Mouse (Mus musculus) midbrain, embryonic 13.5 days (tissue): ENCODE data around the gene Tor1aip2. TPM values are rescaled to one million over a fixed set of nuclear protein-coding genes. Genes with fewer than 3 reads are reported as not detected.

Experiments used
- ATAC-seq: fragments of 200-750 bp; cut with Nextera tagmentation; 2 replicates; pipeline ENCODE4 v1.8.0; 2017; ENCODE audit warnings: mild to moderate bottlenecking, moderate TSS enrichment, moderate library complexity
- H3K27ac ChIP-seq: fragments of 300-500 bp; sonication (generic); 2 replicates; pipeline ENCODE4 v1.5.1; 2015; ENCODE audit warnings: inconsistent platforms, mild to moderate bottlenecking, moderate library complexity
- H3K27me3 ChIP-seq: fragments of 300-500 bp; sonication (generic); 2 replicates; pipeline ENCODE4 v1.6.1; 2015; ENCODE audit warnings: mild to moderate bottlenecking, inconsistent platforms
- H3K36me3 ChIP-seq: fragments of 300-500 bp; sonication (generic); 2 replicates; pipeline ENCODE4 v1.6.1; 2015; ENCODE audit warnings: mild to moderate bottlenecking, inconsistent platforms
- H3K4me1 ChIP-seq: fragments of 300-500 bp; sonication (generic); replicated peaks from 2 replicates; pipeline ENCODE4 v1.6.1; 2015; ENCODE audit warnings: inconsistent platforms
- H3K4me2 ChIP-seq: fragments of 300-500 bp; sonication (generic); replicated peaks from 2 replicates; pipeline ENCODE4 v1.6.1; 2015; ENCODE audit warnings: moderate library complexity, mild to moderate bottlenecking, inconsistent platforms
- H3K4me3 ChIP-seq: fragments of 300-500 bp; sonication (generic); replicated peaks from 2 replicates; pipeline ENCODE4 v1.5.1; 2015; ENCODE audit warnings: mild to moderate bottlenecking, inconsistent platforms
- H3K9ac ChIP-seq: fragments of 300-500 bp; sonication (generic); replicated peaks from 2 replicates; pipeline ENCODE4 v1.6.1; 2015; ENCODE audit warnings: mild to moderate bottlenecking, inconsistent platforms
- H3K9me3 ChIP-seq: fragments of 300-500 bp; sonication (generic); 2 replicates; pipeline ENCODE4 v1.6.1; 2016; ENCODE audit warnings: mild to moderate bottlenecking, inconsistent platforms
- WGBS: fragments of 180-500 bp; shearing (Covaris S2); methylation state at CpG from one replicate; pipeline ENCODE4 v1.1.7; 2015; 5-methylcytosine and 5-hydroxymethylcytosine counted together
- polyA plus RNA-seq: library from polyadenylated mRNA; unstranded; fragments of >200 nt; fragmentation: Nextera tagmentation; extraction: Ambion mirVana; gene quantifications from 2 replicates; pipeline ENCODE4 v1.2.1, GENCODE M21; 2015

Tor1aip2 gene
- 73.3 and 74.6 TPM in 2 replicates for polyA plus RNA-seq

- Histone ChIP-seq H3K9ac (peak within 1 kb of the TSS; percentile 89), H3K27me3 (no peaks in the 10 kb centered on the region), H3K4me1 (peaks cover 25% of the 10 kb centered on the region), H3K36me3 (peaks cover 28% of the 10 kb centered on the region), H3K9me3 (no peaks in the 10 kb centered on the region), H3K4me3 (peak within 1 kb of the TSS; percentile 80), H3K4me2 (peak within 1 kb of the TSS; percentile 58), H3K27ac (peak within 1 kb of the TSS; percentile 94)
- WGBS, result under 1% methylated on average over 59 of the region's 59 CpGs
- peak; percentile 78 for ATAC-seq
Observed at GRCm38 (mm10) chr1:156035269-156035929, at the start of gene Tor1aip2. TSS of gene Tor1aip2 (plus strand) at chr1:156035403.

DNA sequence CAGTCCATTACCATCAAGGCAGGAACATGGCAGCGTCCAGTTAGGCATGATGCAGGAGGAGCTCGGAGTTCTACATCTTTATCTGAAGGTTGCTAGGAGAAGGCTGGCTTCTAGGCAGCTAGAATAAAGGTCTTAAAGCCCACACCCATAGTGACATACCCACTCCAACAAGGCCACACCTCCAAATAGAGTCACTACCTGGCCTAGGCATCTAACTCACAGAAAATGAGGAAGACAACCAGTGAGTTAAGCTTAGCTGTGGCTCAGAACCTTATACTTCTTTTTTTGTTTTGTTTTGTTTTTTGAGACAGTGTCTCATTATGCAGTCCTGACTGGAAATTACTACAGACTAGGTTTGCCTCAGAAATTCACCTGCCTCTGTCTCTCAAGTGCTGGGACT is 47.6 kb upstream of the Tor1aip2 start:
- no peak overlapping the region for H3K4me3 ChIP-seq
- H3K27ac ChIP-seq, result no peak overlapping the region
- H3K36me3 ChIP-seq, result no peaks in the 10 kb centered on the region
- ATAC-seq, result no peak
- H3K4me1 ChIP-seq, result peaks cover 6% of the 10 kb centered on the region; the same call in 1 of the 2 replicates
- 77% methylated on average over 2 of the region's 2 CpGs for WGBS
- no peaks in the 10 kb centered on the region for H3K9me3 ChIP-seq
- no peaks in the 10 kb centered on the region for H3K27me3 ChIP-seq
- H3K4me2 ChIP-seq, result no peak overlapping the region
- H3K9ac ChIP-seq, result no peak overlapping the region

GRCm38 (mm10) chr1:155989387-155989786 is 45.8 kb upstream of the Tor1aip2 start:
- no peaks in the 10 kb centered on the region for H3K36me3 ChIP-seq
- ATAC-seq, result no peak
- no peak overlapping the region for H3K27ac ChIP-seq
- H3K9ac ChIP-seq, result no peak overlapping the region
- H3K4me3 ChIP-seq, result no peak overlapping the region
- no peaks in the 10 kb centered on the region for H3K27me3 ChIP-seq
- no peaks in the 10 kb centered on the region for H3K9me3 ChIP-seq
- WGBS, result 4% methylated on average over 2 of the region's 2 CpGs
- H3K4me2 ChIP-seq, result no peak overlapping the region
- H3K4me1 ChIP-seq, result peaks cover 6% of the 10 kb centered on the region; the same call in 1 of the 2 replicates

DNA sequence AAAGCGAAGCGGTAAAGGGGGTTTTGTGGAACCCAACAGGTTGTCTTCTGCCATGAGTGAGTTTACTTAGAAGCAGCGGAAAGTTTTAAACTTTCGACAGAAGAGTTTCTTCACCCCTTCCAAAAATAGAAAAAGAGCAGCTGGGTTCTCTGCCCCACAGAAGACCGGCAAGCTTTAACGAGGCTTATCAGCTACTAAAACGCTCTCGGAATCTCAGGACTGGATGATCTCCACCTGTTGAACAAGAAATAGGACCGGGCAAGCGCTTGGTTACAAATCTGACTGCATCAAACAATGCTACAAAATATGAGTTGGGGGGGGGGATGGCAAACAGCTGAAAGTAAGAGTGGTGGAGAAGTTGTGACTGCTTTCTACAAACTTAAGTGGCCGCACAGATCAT is 44.8 kb upstream of the Tor1aip2 start:
- Histone ChIP-seq H3K4me2 (no peak overlapping the region), H3K4me3 (no peak overlapping the region), H3K9ac (no peak overlapping the region), H3K27me3 (no peaks in the 10 kb centered on the region), H3K27ac (no peak overlapping the region), H3K36me3 (no peaks in the 10 kb centered on the region), H3K4me1 (peaks cover 6% of the 10 kb centered on the region; the same call in 1 of the 2 replicates), H3K9me3 (no peaks in the 10 kb centered on the region)
- no peak for ATAC-seq
- WGBS, result 79% methylated on average over 11 of the region's 11 CpGs

- Histone ChIP-seq H3K36me3 (no peaks in the 10 kb centered on the region), H3K4me3 (no peak overlapping the region), H3K4me2 (no peak overlapping the region), H3K4me1 (0 out of 2 replicates have a peak, but pooled peaks cover under 1% of the 10 kb centered on the region), H3K27me3 (no peaks in the 10 kb centered on the region), H3K9me3 (no peaks in the 10 kb centered on the region), H3K9ac (no peak overlapping the region), H3K27ac (no peak overlapping the region)
- ATAC-seq, result no peak
- 91% methylated on average over 2 of the region's 2 CpGs for WGBS
Observed at GRCm38 (mm10) chr1:155994524-155994923, 40.7 kb upstream of the Tor1aip2 start.

GRCm38 (mm10) chr1:155995612-155996011 is 39.6 kb upstream of the Tor1aip2 start:
- WGBS, result 86% methylated on average over 2 of the region's 2 CpGs
- ATAC-seq, result no peak
- H3K9ac ChIP-seq, result no peak overlapping the region

GRCm38 (mm10) chr1:156002366-156002765 is 32.8 kb upstream of the Tor1aip2 start:
- Histone ChIP-seq H3K27ac (no peak overlapping the region), H3K4me3 (no peak overlapping the region), H3K27me3 (no peaks in the 10 kb centered on the region), H3K9ac (no peak overlapping the region), H3K36me3 (peaks cover 26% of the 10 kb centered on the region), H3K9me3 (no peaks in the 10 kb centered on the region), H3K4me1 (no peaks in the 10 kb centered on the region), H3K4me2 (no peak overlapping the region)
- ATAC-seq, result no peak
- WGBS, result 94% methylated on average over 8 of the region's 8 CpGs

More at GRCm38 (mm10) chr1:155995612-155996011, 39.6 kb upstream of the Tor1aip2 start:
- H3K4me2 ChIP-seq, result no peak overlapping the region
- no peak overlapping the region for H3K4me3 ChIP-seq
- no peaks in the 10 kb centered on the region for H3K36me3 ChIP-seq
- H3K27ac ChIP-seq, result no peak overlapping the region
- H3K27me3 ChIP-seq, result no peaks in the 10 kb centered on the region
- no peaks in the 10 kb centered on the region for H3K9me3 ChIP-seq
- H3K4me1 ChIP-seq, result no peaks in the 10 kb centered on the region

DNA sequence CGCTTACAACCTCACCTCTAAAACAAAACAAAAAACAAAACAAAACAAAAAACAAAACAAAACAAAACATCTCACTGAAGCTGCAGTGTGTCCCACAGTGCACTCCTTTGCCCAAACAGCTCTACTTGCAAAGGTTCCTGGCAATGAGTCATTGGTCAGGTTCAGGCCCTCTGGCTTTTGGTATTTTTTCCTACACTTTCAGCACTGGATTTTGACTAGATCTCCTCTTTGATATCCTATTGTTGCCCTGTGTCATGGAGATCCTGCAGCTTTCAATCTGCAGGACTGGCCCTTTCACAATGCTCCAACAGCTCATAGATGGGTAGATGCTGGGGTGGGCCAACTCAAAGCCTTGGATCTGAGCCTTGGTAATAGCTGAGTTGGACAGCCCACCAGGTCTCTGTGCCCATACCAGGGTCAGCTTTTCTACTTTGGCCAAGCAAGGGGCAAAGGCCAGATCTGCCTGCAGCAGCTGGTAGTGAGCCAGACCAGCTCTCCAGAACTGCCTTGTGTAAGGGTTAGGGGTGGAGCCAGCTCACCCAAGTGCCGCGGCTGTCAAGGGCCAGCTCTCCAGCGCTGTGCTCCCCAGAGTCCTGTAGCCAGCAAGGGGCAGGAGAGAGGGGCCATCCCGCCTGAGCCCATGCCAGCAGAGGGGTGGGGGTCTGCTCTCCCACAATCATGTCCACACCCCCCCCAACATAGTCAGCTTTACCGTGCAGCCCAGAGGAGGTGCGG is 31.8 kb upstream of the Tor1aip2 start:
- no peak for ATAC-seq
- Histone ChIP-seq H3K27ac (no peak overlapping the region), H3K4me3 (no peak overlapping the region), H3K9me3 (no peaks in the 10 kb centered on the region), H3K9ac (no peak overlapping the region), H3K4me1 (no peaks in the 10 kb centered on the region), H3K36me3 (peaks cover 33% of the 10 kb centered on the region), H3K4me2 (no peak overlapping the region), H3K27me3 (no peaks in the 10 kb centered on the region)
- 91% methylated on average over 7 of the region's 7 CpGs for WGBS

DNA sequence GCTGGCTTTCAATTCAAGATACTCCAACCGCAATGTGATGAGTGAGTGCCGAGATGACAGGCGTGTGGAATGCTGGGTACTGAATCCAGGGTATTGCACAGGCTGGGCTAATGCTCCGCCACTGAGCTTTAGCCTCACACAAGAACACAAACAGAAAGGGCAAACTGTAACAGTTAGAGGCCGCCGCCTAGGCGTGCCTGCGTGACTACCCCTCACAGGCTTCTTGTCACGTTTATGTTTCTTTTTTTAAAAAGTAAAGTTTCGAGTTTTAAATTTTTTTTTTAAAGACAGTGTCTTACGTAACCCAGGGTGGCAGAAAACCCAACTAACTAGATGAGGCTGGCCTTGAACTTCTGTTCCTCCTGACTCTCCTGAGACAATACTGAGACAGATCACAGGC is 29.3 kb upstream of the Tor1aip2 start:
- H3K4me1 ChIP-seq, result no peaks in the 10 kb centered on the region
- no peak overlapping the region for H3K4me3 ChIP-seq
- H3K36me3 ChIP-seq, result peaks cover 45% of the 10 kb centered on the region
- WGBS, result 94% methylated on average over 11 of the region's 11 CpGs
- H3K27me3 ChIP-seq, result no peaks in the 10 kb centered on the region
- ATAC-seq, result no peak
- H3K27ac ChIP-seq, result no peak overlapping the region
- H3K9me3 ChIP-seq, result no peaks in the 10 kb centered on the region
- no peak overlapping the region for H3K9ac ChIP-seq
- no peak overlapping the region for H3K4me2 ChIP-seq

GRCm38 (mm10) chr1:156009003-156009402 is 26.2 kb upstream of the Tor1aip2 start:
- 96% methylated on average over 1 of the region's 1 CpGs for WGBS
- Histone ChIP-seq H3K36me3 (peaks cover 61% of the 10 kb centered on the region), H3K4me3 (no peak overlapping the region), H3K27ac (no peak overlapping the region), H3K4me1 (no peaks in the 10 kb centered on the region), H3K9me3 (no peaks in the 10 kb centered on the region), H3K4me2 (no peak overlapping the region), H3K27me3 (no peaks in the 10 kb centered on the region), H3K9ac (no peak overlapping the region)
- no peak for ATAC-seq

- Histone ChIP-seq H3K9me3 (no peaks in the 10 kb centered on the region), H3K9ac (no peak overlapping the region), H3K4me3 (no peak overlapping the region), H3K36me3 (peaks cover 52% of the 10 kb centered on the region), H3K27me3 (no peaks in the 10 kb centered on the region), H3K27ac (no peak overlapping the region), H3K4me1 (no peaks in the 10 kb centered on the region), H3K4me2 (no peak overlapping the region)
- no peak for ATAC-seq
- 92% methylated on average over 1 of the region's 1 CpGs for WGBS
Observed at GRCm38 (mm10) chr1:156019800-156020199, 15.4 kb upstream of the Tor1aip2 start.

DNA sequence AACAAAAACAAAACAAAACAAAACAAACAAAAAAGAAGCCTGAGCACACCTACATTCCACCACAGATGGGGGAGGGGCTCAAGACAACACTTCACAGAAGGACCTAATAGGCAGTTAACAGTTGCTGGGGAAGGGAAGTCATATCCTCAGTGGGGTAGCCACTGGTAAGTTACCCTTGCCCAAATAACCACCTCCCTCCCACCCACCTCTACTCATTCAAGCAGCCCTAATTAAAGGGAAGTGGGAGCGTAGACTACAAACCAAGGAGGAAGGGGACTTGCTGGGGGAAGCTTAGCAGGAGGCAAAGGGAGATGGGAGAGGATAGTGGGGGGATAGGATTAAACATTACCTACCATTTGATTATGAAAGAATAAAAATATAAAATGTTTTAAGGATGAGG is 14.8 kb upstream of the Tor1aip2 start:
- H3K9ac ChIP-seq, result no peak overlapping the region
- ATAC-seq, result no peak
- H3K4me3 ChIP-seq, result no peak overlapping the region
- no peaks in the 10 kb centered on the region for H3K9me3 ChIP-seq
- no peak overlapping the region for H3K4me2 ChIP-seq
- H3K36me3 ChIP-seq, result peaks cover 52% of the 10 kb centered on the region
- 90% methylated on average over 1 of the region's 1 CpGs for WGBS
- no peak overlapping the region for H3K27ac ChIP-seq
- H3K4me1 ChIP-seq, result no peaks in the 10 kb centered on the region
- no peaks in the 10 kb centered on the region for H3K27me3 ChIP-seq
